Mouse (Mus musculus): ENCODE results near the gene Slc25a29.

DNA sequence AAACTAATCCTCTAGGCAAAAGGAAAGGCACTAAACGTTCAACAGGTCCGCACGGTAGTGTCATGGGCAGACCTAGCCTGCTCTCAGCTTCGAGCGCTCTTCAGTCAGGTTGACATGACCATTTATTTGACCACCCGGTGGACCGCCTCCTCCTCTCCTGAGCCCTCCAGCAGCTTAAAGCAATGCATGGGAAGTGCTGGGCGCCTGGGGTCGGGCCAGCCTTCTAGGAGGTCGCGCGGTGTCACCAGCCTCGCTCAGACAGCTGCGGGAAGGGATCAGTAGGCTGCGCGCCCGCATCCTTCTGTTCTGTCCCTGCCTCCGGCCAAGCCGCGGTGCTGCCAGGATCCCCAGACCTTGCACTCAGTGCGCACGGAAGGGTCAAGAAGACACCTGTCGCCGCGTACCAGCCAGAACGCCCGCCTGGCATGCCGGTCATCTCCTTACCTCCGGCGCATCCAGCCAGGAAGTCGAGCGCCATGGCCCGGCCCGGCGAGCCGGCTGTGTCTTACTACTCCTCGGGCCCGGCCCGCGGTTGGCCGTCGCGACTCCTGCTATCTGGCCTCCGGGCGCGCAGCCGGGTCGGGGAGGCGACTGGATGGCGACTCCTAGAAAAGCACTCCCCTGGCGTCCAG lies 359 bp downstream of the Slc25a29 start:
- TF ChIP-seq TAL1 (conservative IDR thresholded peaks at IDR 0.05; ENCODE audit: low read depth, low read length) (no peak), CTCF (IDR thresholded peaks at IDR 0.05; ENCODE audit: low read depth, low read length) (no peak)

Measured in G1E (cell line).